Mouse (Mus musculus) kidney, postnatal 25 days (tissue): ENCODE results near the gene Aldh3b1.
A peak's percentile ranks its signal among the peaks of the same experiment; 100 is the strongest.
"Not testable (repeated sequence)": the region's sequence is repeated elsewhere in the genome, so short reads cannot be mapped to it uniquely, and the experiment has no call there.

Source experiments
- DNase-seq, 2 experiments: peaks; one replicate each; pipeline ENCODE4 v3.0.0; 2021; ENCODE audit warnings: mixed read lengths in 2 of 2

Aldh3b1 gene

DNA sequence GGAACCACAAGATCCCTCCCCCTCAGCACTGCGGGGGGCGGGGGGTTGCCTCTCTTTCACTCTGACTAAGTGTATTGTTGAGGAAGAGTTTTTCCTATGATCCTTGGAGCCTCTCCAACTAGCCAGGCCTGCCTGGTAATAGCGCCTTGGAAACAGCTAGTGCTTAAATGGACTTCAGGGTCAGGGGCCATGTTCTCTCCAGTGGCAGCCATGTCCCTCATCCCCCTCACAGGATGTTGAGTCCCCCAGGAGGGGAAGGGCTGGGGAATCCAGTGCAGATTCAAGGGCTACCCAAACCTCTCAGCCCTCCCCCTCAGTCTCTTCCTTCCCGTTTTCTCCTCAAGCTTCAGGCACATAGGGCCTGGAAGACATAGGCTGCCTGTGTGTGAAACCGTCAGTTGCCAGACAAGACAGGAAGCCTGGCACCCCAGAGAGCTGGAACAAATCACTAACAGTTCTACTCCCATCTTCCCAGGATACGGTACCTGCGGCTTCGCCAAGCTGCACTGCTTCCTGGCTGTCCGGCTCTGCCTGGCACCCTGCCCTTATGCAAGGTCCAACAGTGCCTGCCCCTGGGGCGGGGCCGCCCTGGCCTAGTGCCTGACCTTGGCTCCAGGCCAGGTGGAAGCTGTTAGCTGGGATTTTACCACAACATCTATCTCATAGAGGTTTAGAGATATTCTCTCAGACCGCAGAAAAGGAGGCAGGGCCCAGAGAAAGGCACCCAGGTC is at the start of gene Aldh3b1:
Gene Aldh3b1, minus strand, starts transcription at position 598 of the 731 bp plus-strand sequence.
- peak; percentile 97 to 98 for DNase-seq

GRCm38 (mm10) chr19:3975866-3976265 is 46.3 kb upstream of the Aldh3b1 start:
- DNase-seq: no peak

GRCm38 (mm10) chr19:3974608-3975007 is 45.0 kb upstream of the Aldh3b1 start:
- not testable (repeated sequence) for DNase-seq

DNA sequence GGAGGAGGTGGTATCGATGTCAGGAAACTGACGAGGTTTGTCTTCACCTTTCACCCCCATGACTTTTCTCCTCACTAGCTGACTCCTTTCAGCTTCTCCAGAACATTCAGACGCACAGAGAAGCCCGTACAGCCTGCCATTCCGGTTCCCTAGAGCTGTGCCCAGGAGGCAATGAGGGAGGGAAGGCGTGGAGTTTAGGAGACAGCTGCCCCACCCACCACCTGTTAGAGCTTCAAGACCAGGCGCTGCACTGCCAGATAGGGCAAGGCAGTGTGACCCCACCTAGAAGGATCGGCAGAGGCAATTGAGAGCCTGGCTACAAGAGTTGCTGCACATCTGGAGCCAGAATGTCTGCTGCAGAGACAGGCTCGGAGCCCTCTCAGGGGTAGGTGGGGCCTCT is 42.6 kb upstream of the Aldh3b1 start, which contains the start of gene Aldh3b2:
Gene Aldh3b2, plus strand, starts transcription at position 100 of the 400 bp plus-strand sequence.
- no peak for DNase-seq

DNA sequence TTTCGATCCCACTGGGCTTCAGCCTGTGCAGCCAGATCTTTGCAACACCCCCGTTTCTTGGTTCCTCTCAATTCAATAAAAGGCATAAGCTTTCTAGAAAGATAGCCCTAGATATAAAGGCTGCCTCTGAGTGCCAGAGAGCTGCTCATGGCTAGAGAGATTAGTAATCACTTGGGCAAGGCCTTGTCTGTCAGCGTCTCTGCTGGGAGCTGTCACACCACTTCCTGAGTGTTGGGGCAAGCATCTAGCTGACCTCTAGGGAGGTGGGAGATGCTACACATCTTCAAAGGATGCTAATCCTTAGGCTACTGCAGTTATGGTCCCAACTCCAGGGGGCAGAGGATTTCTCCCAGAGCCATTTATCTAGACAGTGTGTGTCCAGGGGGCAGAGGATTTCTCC is 37.6 kb upstream of the Aldh3b1 start:
- no peak for DNase-seq

- DNase-seq: no peak
Measured at GRCm38 (mm10) chr19:3966330-3967075, 36.9 kb upstream of the Aldh3b1 start.

- DNase-seq: no peak
Measured at GRCm38 (mm10) chr19:3964030-3964429, 34.4 kb upstream of the Aldh3b1 start.

- peak in 1 of 2 experiments; percentile 53 for DNase-seq
Measured at GRCm38 (mm10) chr19:3962469-3962868, 32.9 kb upstream of the Aldh3b1 start.

- DNase-seq: not testable (repeated sequence)
Measured at GRCm38 (mm10) chr19:3961805-3962204, 32.2 kb upstream of the Aldh3b1 start.

DNA sequence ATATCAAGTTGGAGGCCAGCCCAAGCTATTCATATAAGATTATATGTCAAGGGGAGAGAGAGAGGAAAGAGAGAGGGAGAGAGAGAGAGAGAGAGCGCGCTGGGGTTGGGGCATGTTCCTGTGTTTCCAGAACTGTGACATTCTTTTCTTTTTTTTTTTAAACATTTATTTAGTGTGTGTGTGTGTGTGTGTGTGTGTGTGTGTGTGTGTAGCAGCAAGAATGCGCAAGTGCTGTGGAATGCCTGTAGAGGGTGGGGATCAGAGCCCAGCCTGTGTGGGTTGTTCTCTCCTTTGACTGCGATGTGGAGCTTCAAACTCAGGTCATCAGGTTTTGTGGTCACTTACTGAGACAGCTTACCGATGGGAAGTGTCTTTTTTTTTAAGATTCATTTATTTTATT is 30.6 kb upstream of the Aldh3b1 start:
- no peak for DNase-seq

- peak; percentile 62 to 82 for DNase-seq
Measured at GRCm38 (mm10) chr19:3959030-3959429, 29.4 kb upstream of the Aldh3b1 start.

- peak; percentile 50 to 73 for DNase-seq
Measured at GRCm38 (mm10) chr19:3958470-3958869, 28.9 kb upstream of the Aldh3b1 start, which contains the start of gene Aldh3b3. Aldh3b3 (plus strand) TSS chr19:3958645.

DNA sequence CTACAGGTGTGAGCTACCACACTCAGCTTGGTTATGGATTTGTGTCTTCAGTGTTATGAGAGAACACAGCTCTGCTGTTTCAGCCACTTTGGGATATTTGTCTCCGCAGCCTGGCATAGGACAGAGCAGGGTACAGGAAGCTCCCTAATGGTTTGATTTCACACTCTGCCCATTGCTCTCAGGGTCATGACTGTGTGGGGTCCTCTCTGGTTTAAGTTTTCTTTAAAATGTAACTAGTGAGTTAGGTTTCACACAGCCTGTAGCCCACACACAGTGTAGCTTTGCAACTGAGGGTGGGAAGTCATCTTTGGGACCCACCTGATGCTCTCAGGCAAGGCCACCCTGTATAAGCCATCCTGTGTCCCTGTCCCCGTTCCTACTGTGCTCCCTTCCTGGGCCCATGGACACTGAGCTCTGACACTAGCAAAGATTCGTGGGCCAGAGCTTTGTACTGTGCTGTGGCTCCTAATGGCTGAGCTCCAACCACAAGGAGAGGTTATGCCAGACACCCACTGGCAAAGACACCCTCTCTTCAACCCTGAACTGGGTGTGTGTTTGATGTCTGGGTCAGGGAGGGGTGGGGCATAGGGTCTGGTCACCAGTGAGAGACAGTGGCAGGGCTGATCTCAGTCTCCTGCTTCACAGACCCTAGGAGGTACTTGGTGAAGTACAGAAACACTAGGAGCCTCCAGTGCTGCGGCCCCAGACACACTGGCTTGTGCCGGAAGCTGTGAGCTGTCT is 27.9 kb upstream of the Aldh3b1 start:
- peak; percentile 28 to 69 for DNase-seq

GRCm38 (mm10) chr19:3955804-3956203 is 26.2 kb upstream of the Aldh3b1 start:
- peak in 1 of 2 experiments; percentile 63 for DNase-seq

DNA sequence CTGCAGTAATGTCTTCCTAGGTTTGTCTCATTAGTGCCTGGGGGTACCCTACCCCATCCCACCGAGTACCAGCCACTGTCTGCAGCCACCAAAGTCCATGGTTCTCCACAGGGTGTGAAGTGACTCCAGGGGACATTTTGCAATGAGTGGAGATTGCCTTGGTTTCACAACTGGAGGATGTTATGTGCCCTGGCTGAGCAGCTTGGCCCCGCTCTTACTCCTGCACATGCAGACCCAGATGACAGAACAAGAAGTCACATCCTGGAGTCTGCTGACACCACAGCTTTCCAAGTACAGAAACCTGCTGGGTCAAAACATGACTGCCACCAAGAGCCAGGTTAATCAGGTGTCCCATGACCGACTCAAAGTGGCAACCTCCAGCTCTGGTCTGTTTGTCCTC is 25.4 kb upstream of the Aldh3b1 start:
- peak in 1 of 2 experiments; percentile 55 for DNase-seq

DNA sequence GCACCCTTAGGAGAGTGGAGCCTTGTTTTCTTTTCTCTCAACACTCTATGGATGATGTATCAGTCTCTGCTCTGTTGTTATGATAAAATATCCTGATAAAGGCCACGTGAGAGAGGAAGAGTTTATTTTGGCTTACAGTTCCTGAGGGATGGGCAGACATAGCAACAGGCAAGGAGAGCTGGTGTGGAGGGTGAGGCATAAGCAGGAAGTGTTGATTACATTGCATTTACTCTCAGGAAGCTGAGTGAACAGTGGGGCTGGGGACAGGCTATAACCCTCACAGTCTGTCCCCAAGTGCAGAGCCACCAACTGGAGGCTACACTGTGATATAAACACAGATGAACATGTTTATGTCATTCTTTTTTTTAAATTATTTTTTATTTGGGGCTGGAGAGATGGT is 22.5 kb upstream of the Aldh3b1 start:
- DNase-seq: no peak

DNA sequence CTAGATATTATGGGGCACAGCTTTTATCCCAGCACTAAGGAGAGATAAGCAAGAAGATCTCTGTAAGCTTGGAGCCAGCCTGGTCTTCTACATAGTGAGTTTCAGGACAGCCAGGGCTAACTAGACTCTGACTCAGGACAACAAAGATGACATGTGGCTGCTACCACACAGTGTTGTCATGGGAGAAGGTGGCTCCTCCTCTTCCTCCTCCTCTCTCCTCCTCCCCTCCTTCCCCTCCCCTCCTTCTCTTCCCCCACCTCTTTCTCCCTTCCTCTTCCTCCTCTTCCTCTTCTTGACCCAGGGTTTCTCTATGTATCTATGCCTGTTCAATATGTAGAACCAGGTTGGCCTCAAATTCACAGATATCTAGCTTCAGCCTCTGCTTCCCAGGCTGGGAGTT is 21.9 kb upstream of the Aldh3b1 start:
- DNase-seq: no peak

DNA sequence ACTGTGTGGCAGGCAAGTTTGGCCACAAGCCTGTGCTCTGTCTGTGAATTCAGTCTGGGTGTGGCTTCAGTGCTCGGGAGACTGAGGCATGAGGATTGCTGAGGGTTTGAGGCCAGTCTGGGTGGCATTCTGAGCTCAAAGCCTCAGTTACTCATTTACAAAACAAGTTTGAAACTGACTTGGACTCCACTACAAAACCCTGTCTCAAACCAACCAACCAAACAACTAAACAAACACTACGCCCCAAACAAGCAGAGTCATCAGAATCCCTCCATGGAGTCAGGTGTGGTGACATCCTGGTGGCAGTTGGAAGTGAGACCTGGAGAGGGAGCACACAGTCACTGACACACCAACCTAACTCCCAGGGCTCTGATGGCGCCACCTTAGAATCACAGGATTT is 20.7 kb upstream of the Aldh3b1 start:
- peak; percentile 48 to 62 for DNase-seq

DNA sequence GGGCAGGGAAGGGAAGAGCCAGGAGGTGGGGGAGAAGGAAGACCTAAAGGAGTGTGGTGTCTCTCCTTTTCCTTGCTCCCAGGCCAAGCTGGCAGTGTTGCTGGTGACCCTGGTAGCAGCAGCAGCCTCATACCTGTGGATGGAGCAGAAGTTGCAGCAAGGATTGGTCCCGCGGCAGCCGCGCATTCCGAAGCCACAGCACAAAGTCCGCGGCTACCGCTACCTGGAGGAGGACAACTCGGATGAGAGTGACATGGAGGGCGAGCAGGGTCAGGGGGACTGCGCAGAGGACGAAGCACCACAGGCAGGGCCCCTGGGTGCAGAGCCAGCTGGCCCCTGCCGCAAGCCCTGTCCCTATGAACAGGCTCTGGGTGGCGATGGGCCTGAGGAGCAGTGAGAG is 18.9 kb upstream of the Aldh3b1 start:
- peak; percentile 40 to 72 for DNase-seq

GRCm38 (mm10) chr19:3947813-3948212 is 18.2 kb upstream of the Aldh3b1 start:
- no peak for DNase-seq

- DNase-seq: peak; percentile 79 to 88
Measured at GRCm38 (mm10) chr19:3946715-3947114, 17.1 kb upstream of the Aldh3b1 start.

GRCm38 (mm10) chr19:3945872-3946564 is 16.4 kb upstream of the Aldh3b1 start:
- DNase-seq: peak; percentile 74 to 87
